Mouse (Mus musculus): ENCODE data around the gene Cdkl4.
"Not testable (repeated sequence)": the region's sequence is repeated elsewhere in the genome, so short reads cannot be mapped to it uniquely, and the experiment has no call there.

The Cdkl4 gene

DNA sequence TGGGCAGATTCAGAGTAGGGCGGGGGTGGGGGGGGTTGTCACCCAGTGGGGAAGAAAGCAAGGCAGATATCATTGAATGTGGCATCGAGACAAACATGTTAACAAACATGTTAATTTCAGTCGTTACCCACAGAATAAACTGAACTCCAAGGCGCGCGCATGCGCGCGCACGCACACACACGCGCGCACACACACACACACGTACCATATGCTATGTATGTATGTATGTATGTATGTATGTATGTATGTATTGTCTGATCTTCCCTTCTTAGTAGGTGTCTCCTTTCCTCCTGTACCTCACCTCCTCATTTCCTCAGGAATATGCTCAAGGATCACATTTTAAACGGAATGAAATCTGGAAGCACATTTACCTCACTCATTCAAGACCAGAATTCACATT, at the start of gene Cdkl4:
Cdkl4 (minus strand) TSS at position 175 of the 400 bp plus-strand sequence.
- DNase-seq (ENCODE audit: low read depth, low spot score), result no peak

DNA sequence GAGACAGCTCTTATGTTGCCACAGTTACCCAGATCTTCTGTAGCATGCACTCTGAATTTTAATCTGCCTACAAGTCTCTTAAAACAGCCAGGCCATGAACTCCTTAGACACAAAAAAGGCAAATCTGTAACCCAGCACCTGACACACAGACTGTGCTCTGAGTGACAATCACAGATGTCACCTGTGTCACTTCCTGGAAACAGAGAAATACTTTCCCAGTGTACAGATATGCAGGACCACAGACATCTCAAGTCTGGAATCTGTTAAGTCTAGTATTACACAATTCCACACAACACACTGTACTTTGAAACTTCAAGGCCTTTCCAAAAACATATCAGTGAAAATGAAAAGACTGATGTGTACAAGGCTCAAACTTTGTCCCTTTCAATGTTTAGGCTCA, 47.4 kb upstream of the Cdkl4 start:
- no peak for DNase-seq (ENCODE audit: low read depth, low spot score)

DNA sequence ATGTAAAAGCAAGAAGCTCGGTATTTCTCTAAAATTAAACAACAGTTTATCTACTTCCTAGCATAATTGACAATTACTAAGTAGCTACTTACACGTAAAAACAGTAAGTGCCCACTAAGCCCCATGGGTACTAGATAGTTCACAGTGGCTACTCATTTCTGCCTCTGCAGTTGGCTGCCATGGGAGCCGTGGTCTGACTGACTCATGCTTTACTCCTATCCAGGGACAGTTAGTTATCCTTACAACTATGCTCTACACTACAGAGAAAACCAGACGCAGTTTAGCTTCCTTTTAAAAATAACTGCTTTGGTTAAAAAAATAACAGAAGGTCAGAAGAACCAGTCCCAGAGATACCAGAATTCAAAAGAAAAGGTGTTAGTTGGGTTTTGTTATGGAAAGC, 44.1 kb upstream of the Cdkl4 start:
- DNase-seq (ENCODE audit: low read depth, low spot score), result no peak

DNA sequence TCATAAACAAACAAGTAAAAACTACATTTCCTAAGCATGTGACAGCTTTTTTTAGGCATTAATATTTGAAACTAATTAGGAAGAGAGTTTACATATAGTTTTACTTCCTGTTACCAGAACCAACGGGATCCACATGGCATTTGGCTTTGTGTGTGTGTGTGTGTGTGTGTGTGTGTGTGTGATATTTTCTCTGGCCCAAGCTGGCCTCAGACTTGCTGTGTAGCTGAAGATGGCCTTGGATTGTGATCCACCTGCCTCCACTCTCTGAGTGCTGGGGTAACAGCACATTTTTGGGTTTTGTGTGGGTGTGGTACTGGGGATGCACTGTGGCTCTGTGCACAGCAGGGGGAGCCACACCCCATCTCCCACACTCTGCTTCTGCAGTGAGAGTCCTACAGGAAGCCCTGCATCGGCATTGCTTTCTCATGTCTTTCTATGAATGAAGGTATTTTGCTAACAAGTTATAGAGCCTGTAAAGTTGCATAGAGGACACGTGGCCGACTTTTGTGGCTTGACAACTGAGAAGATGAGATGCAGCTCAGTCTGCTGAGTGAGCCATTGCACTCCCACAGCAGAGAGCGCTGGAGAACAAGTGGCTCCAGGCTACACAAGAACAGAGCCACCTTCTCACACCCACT, 43.3 kb upstream of the Cdkl4 start:
- peak; percentile 47 for DNase-seq (ENCODE audit: low read depth, low spot score)

DNA sequence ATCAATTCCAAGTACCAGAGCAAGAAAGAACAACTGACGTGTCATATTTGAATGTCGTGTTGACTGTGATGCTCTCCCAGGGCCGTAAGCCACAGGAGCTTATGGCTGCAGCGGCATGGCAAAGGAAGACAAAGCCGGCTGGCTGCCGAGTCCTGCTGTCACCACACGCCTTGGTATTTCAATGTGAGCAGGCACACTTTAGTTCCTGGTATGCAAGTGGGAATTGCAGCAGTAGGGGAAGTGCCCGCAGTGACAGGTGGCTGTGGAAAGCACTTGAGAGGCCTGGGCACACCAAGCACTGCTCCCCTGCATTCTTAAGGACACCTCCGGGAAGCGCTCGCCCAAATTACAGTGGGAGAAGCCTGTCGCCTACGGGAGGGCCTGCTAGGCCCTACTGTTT, 41.9 kb upstream of the Cdkl4 start:
- no peak for DNase-seq (ENCODE audit: low read depth, low spot score)

DNA sequence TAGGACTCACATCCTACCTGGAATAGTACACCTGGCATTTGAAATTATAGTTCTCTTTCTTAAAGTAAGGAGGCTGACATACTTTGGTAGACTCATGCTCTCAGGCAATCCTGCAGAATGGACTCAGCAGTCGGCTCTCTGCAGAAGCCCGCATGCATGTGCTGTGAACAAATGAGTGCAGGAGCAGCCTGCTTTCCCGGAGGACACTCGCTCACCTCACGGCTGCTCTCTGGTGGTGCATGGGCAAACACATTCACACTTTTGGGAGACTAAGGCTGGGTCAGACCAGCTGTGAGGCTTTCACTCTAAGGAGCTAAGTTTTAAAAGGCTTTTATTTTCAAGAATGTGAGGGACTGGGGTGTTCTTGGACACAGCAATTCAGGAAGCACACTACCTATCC, 41.3 kb upstream of the Cdkl4 start:
- DNase-seq (ENCODE audit: low read depth, low spot score), result no peak

DNA sequence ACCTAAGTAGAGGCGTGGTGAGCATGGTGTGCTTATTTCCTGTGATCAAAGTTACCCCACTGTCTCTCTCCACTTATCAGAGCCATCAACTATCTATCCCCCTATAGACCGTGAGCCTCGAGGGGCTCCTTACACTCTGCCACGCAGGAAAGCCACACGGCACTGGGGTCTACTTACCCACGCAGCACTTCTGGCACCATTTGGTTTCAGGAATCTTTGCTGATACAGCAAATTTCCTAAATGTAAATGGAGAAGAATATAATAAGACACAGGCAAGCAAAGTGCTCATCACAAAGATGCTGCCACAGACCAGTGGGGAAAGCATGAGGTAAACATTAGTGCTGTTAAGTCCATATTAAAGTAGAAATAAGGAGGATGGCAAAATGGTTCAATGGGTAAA, 26.2 kb upstream of the Cdkl4 start:
- no peak for DNase-seq (ENCODE audit: low read depth, low spot score)

DNA sequence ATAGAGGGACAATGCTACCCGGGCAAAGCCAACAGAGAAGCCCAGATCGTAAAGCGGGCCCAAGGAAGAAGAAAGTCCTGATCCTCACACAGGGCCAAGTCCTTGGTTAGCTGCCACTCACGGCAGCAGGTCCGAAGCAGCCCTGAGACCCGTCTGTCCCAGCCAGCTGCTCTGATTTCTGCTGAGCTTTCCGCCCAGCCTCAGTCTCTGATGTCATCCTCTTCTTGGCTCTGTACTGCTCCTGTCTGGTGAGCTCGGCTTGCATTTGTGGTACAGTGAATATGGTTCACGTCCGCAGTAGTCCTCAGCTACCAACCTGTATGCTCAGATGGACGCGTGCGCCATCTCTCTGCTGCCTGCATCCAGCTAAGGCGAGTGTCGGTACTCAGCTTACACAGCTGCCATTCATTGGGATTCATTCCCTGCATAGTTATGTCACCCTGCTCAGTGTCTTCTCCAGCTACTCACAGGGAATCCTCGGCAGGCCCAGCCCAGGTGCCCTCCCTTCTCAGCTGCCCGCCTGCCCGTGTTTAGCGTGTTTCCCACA, 25.5 kb upstream of the Cdkl4 start:
- no peak for DNase-seq (ENCODE audit: low read depth, low spot score)

DNA sequence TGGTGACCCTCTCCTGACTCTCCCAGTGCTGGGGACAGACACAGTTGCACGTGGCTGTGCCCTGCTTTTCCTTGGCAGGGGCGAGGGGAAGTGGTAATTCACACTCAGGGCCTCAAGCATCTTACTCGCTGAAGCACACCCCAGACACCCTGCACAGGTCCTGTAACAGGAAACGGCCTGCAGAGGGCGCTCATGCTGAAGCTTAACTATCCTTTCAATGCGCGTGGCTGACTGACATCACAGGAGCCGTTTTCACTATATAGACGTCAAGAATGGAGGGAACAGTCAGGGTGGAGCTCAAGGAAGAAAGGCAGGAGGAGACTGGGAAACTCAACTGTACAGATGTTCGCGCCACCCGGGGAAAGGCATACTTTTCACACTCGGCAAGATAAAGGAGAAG, 23.8 kb upstream of the Cdkl4 start:
- DNase-seq (ENCODE audit: low read depth, low spot score), result peak; percentile 56

DNA sequence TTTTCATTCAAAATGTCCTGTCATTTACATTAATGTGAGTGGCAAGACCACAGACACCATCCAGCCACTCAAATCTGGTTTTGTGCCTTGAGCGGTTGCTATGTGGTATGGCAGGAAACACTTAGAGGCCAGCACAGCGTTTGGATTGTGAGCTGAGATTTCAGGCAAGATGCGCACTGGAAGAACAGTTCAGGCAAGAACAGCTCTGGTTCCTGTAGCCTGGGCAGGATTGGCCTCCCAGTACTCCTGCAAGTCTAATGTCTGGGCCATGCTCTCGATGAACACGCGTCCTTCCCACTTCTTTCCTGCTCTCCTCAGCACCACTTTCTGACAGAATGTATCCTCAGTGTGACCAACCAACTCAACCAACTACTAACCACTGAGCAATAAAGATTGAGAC, 5.4 kb upstream of the Cdkl4 start:
- no peak for DNase-seq (ENCODE audit: low read depth, low spot score)

DNA sequence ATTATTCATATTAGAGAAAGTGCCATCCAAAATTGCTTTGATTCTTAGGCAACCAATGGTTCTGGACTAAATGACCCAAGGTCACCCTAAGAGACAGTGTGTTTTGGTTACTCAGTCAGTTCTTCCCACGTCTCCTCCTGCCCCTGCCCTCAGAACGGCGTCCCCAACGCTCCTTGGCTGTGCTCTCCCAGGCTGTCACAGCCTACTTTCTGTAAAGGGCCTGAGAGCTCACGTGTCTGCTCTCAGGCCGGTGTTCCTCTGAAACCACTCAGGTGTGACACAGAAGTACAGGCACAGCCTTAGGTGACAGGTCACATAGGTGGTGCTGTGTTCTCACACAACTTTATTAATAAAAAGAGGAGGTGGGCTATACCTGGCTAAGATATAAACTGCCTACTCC, 2.3 kb upstream of the Cdkl4 start:
- DNase-seq (ENCODE audit: low read depth, low spot score), result no peak

DNA sequence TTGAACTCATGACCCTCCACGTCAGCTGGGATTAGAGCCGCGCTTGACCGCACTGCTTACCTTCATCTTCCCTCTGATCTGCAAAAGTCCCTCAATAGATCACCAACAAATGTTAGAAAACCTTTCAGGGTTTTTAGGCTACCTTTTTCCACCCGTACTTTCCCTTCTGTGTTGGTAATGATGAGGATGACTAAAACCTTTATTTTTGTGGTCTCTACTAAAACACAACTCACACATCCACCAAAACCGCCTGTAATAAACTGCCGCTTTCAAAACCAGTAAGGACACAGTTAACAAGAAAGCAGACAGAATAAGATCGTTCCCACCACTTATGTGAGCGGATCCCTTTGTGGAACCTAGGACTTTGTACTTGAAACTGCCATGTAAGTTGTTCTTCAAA, 1.5 kb upstream of the Cdkl4 start:
- no peak for DNase-seq (ENCODE audit: low read depth, low spot score)

DNA sequence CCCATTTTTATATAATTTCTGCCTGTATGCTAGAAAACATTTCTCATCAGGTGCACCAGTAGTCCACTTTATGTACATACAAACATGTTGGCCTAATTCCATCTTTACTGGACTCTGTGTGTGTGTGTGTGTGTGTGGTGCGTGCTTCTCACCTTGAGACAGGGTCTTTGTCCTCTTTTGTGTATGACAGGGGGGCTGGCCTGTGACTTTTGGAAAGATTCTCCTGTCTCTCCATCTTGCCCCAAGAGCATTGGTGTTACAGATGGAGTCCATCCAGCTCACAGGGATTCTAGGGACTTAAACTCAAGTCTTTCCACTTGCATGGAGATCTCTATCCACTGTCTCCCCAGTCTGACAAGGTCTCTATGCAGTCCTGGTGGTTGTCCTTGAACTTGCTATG, 428 bp upstream of the Cdkl4 start:
- DNase-seq (ENCODE audit: low read depth, low spot score), result no peak

DNA sequence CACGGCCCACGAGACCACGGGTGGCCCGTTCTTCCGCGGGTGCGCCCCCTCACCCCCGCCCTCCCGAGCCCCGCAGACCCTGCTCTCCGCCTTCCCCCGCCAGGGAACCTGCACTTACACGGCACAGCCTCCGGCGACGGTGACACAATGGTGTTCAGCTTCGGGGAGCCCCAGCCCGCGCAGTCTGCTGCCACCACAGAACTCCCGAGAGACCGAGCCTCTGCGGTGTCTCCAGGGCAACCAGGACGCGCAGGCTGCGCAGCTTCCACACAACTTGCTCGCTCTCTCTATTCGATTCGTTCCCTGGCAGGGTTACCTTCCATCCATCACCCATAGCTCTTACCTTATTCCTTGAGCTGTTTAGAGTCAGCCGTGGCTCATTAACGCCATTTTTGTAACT, 399 bp downstream of the Cdkl4 start:
- no peak for DNase-seq (ENCODE audit: low read depth, low spot score)

DNA sequence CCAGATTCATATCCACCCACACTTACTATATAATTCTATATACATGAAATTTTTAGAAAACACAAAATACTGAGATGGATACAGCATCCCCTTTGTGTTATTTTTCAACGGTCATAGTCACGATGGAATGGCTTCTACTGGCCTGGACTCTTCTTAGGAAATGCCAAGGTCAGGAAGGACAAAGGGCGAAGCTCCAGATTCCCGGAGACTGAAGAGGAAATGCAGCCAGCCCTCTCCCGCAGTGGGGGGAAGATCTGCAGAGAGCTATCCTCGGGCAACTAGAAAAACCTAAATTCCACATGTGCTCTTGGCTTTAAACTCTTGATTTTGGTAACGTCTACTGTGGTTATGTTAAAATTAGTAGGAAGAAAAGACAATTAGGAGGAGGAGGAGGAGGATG, 2.6 kb downstream of the Cdkl4 start:
- no peak for DNase-seq (ENCODE audit: low read depth, low spot score)

DNA sequence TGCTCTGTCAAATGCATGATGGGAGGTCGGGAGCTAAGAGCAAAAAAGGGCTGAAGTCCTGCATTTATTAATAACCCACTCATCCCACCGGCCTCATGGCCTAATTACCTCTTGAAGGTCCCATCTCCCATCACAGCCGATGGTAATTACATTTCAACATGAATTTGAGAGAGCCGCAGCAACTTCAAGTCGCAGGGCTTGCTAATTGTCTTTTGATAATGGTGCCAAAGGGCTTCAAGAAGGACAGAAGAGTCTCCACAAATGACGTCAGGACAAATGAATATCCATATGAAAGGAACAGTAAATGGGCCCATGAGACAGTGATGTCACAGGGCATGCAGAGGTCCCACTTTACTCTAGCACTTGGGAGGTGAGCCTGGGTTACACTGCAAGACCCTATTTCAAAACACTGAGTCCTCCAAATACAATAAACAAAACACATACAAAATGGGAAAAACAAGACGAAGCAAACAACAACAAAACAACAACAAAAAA, 3.1 kb downstream of the Cdkl4 start:
- no peak for DNase-seq (ENCODE audit: low read depth, low spot score)

DNA sequence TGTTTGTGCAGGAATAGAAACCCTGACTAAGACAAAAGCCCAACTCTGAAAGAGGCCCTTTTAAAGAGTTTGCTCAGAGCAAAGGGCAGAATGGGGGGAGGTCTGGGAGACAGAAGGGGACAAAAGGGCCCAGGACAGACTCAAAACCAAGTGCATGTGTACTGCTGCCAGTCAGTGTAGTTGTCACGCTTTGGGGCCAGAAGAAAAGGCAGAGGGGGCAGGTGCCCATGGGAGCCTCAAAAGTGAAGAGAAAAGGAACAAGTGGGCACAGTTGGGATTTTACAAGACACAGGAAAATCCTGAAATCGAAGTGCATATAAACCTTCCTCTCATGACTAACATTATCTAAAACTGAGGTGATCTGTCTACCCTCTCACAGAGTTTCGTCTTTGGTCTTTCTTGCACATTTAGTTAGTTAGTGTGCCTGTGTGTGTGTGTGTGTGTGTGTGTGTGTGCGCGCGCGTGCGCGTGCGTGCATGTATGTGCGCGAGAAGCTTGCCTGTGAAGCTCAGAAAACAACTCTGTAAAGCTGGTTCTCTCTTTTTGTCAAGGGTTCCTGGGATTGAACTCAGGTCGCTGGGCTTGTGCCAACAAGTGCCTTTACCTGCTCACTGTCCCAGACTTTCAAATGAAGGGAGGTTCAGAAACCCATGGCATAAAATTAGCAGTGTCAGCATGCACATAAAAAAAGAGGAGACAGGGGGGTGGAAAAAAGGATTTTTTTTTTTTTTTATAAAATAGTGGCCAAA, 5.3 kb downstream of the Cdkl4 start:
- no peak for DNase-seq (ENCODE audit: low read depth, low spot score)

DNA sequence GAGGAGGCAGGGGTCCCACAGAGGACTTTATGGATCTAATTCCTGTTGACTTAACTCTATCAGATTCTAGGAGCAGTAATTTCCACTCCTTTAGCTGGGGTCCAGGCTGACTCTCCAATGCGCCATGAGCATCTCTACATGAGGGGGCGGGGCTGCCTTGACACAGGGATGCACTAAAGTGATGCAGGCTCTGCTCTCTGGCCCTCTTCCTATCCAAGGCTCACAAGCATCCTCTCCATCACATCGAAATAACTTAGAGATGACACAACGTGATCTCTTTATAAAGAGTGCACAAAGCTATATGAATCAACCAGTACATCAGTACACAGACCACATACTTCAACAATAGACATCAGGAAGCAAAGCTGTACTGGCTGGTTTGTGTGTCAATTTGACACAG, 6.2 kb downstream of the Cdkl4 start:
- DNase-seq (ENCODE audit: low read depth, low spot score), result no peak

DNA sequence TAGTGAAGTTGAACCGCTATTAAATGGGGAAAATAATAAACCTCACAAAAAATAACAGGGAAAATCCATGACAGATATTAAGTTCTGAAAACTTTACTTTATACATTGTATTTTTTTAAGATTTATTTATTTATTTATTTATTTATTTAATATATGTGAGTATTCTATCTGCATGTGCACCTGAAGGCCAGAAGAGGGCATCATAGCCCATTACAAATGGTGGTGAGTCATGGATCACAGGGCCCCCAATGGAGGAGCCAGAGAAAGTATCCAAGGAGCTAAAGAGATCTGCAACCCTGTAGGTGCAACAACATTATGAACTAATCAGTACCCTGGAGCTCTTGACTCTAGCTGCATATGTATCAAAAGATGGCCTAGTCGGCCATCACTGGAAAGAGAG, 7.9 kb downstream of the Cdkl4 start:
- not testable (repeated sequence) for DNase-seq (ENCODE audit: low read depth, low spot score)

DNA sequence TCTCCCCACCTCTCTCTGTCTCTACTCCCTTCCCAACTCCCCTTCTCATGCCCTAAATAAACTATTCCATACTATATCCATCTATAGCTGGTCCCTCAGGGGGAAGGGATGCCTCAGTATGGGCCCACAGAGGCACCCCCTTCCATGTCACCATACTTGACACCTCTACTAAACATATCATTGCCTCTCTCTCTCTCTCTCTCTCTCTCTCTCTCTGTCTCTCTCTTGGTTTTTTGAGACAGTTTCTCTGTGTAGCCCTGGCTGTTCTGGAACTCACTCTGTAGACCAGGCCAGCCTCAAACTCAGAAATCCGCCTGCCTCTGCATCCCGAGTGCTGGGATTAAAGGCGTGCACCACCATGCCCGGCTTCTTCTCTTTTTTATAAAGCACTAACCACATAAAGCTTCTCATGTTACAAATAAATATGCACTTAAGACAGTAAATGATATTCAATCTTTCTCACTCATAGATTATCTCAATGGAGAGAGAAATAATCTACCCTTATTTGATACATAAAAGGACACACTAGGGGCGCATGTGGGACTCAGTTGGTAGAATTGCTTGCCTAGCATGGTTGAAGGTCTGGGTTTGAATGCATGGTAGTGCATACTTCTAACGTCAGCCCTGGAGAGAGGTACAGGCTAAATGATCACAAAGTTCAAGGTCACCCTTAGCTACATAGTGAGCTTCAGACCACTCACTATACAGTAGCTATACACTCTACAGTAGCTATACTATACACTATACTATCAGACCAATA, 8.6 kb downstream of the Cdkl4 start:
- DNase-seq (ENCODE audit: low read depth, low spot score), result no peak

DNA sequence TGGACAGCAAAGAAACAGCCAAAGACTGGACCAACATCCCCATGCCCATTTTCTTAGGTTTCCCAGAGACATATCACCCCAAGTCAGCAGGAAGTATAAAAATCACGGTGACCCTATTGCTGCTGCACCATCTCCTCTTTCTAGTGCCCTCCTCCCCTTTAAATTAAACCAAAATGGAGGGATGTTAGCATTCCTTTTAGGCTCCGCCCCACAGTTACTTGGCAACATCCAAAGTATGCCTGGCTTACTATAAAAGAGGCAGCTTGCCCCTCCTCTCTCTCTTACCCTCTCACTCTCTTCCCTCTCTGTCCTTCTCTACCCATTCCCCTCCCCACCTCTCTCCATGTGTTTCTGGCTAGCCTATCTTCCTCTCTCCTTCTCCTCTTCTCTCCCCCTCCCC, 9.2 kb downstream of the Cdkl4 start:
- no peak for DNase-seq (ENCODE audit: low read depth, low spot score)

DNA sequence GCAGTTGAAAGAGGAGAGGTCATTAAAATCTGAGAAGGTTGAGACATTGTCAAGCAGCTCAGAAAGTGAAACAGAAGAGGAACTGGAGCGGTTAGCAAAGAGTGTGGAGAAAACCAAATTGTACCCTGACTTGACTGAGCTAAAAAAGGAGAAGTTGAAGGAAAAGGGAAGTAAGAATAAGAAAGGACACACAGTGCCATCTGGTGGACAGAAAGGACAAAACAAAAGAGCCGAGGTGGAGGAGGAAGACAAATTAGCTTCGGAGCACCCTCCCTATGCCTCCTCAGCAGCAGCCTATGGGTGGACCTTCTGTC, 13.0 kb downstream of the Cdkl4 start:
- no peak for DNase-seq (ENCODE audit: low read depth, low spot score)
